Mouse (Mus musculus) CH12.LX (cell line): ENCODE measurements at regions not wholly inside any gene's neighbourhood (a gene's known extent, or its start where the extent isn't known, plus 50 kb on each side); places are given as distances from the start of the nearest gene placed in this dataset.

Experiments
- DNase-seq: peaks from one replicate; pipeline ENCODE4 v3.0.0-alpha.2; 2013; ENCODE audit errors: extremely low read depth
- H3K27ac ChIP-seq: 2 replicates; pipeline ENCODE4 v1.5.1; 2012; ENCODE audit warnings: low read depth, mild to moderate bottlenecking, control low read depth, moderate library complexity; ENCODE audit not compliant: insufficient read depth
- H3K27me3 ChIP-seq: replicated peaks from 2 replicates; pipeline ENCODE3; 2012; ENCODE audit warnings: inconsistent platforms
- H3K36me3 ChIP-seq, 2 experiments: replicated peaks in 1 of 2; 2 replicates each; pipeline versions ENCODE3 to v1.6.1; 2012; ENCODE audit warnings: inconsistent platforms in 1 of 2, low read length in 1 of 2, mild to moderate bottlenecking in 1 of 2, mixed read lengths in 1 of 2, moderate library complexity in 1 of 2; ENCODE audit not compliant: control insufficient read depth in 1 of 2, insufficient read depth in 1 of 2
- H3K4me1 ChIP-seq, 2 experiments: 2 replicates each; pipeline ENCODE4 v1.6.1; 2012; ENCODE audit warnings: inconsistent platforms in 1 of 2, moderate library complexity in 1 of 2; ENCODE audit not compliant: insufficient read depth in 2 of 2, control insufficient read depth in 1 of 2
- H3K4me2 ChIP-seq: 2 replicates; pipeline ENCODE4 v1.6.1; 2012; ENCODE audit warnings: low read depth, mild to moderate bottlenecking, control low read depth; ENCODE audit not compliant: poor library complexity, insufficient read depth, severe bottlenecking
- H3K4me3 ChIP-seq, 3 experiments: fragments of 150-350 bp in 1 of 3; sonication (generic) in 1 of 3; replicated peaks in 1 of 3; 2 replicates each; pipeline versions ENCODE3 to v1.5.1; 2011 to 2012; ENCODE audit warnings: low read depth in 2 of 3, low read length in 2 of 3, mild to moderate bottlenecking in 2 of 3, moderate library complexity in 2 of 3, control low read depth in 1 of 3, improper control_type of control experiment in 1 of 3, inconsistent platforms in 1 of 3, mixed read lengths in 1 of 3; ENCODE audit not compliant: poor library complexity in 1 of 3
- H3K79me2 ChIP-seq: replicated peaks from 2 replicates; pipeline ENCODE4 v1.6.1; 2012; ENCODE audit warnings: mild to moderate bottlenecking, moderate library complexity; ENCODE audit not compliant: control insufficient read depth, poor library complexity, insufficient read depth, severe bottlenecking; ENCODE audit errors: extremely low read depth
- H3K9ac ChIP-seq: 2 replicates; pipeline ENCODE4 v1.6.1; 2012; ENCODE audit warnings: low read depth, mild to moderate bottlenecking, control low read depth, moderate library complexity; ENCODE audit not compliant: insufficient read depth
- H3K9me3 ChIP-seq: replicated peaks from 2 replicates; pipeline ENCODE3; 2012; ENCODE audit warnings: low read length, inconsistent platforms, mixed read lengths
- CHD2 ChIP-seq: IDR thresholded peaks from 2 replicates; pipeline ENCODE4 v1.6.1; 2011; ENCODE audit warnings: low read length, improper control_type of control experiment
- IRF4 ChIP-seq: IDR thresholded peaks from 2 replicates; pipeline ENCODE4 v1.6.1; 2014; ENCODE audit warnings: low read depth, mild to moderate bottlenecking, inconsistent platforms, low read length, improper control_type of control experiment
- JUN ChIP-seq: IDR thresholded peaks from 2 replicates; pipeline ENCODE4 v1.6.1; 2011; ENCODE audit warnings: low read depth, mild to moderate bottlenecking, low read length, improper control_type of control experiment, moderate library complexity; ENCODE audit not compliant: insufficient read depth
- MAFK ChIP-seq: IDR thresholded peaks from 2 replicates; pipeline ENCODE4 v1.6.1; 2011; ENCODE audit warnings: low read length, improper control_type of control experiment; ENCODE audit not compliant: insufficient replicate concordance
- MAX ChIP-seq: IDR thresholded peaks from 2 replicates; pipeline ENCODE4 v1.6.1; 2011; ENCODE audit warnings: low read length, improper control_type of control experiment
- MAZ ChIP-seq: IDR thresholded peaks from 2 replicates; pipeline ENCODE4 v1.6.1; 2012; ENCODE audit warnings: low read depth, mild to moderate bottlenecking, inconsistent platforms, low read length, improper control_type of control experiment, moderate library complexity
- MXI1 ChIP-seq: IDR thresholded peaks from 2 replicates; pipeline ENCODE4 v1.6.1; 2011; ENCODE audit warnings: mild to moderate bottlenecking, low read depth, low read length, improper control_type of control experiment
- MYC ChIP-seq: IDR thresholded peaks from 2 replicates; pipeline ENCODE4 v1.6.1; 2011; ENCODE audit warnings: low read depth, mild to moderate bottlenecking, improper control_type of control experiment, low read length
- NRF1 ChIP-seq: IDR thresholded peaks from 2 replicates; pipeline ENCODE4 v1.6.1; 2014; ENCODE audit warnings: low read depth, mild to moderate bottlenecking, inconsistent platforms, low read length, improper control_type of control experiment, moderate library complexity
- POLR2AphosphoS2 ChIP-seq: IDR thresholded peaks from 2 replicates; pipeline ENCODE4 v1.6.1; 2011; ENCODE audit warnings: low read depth, low read length, improper control_type of control experiment
- RCOR1 ChIP-seq: conservative IDR thresholded peaks from 2 replicates; pipeline ENCODE4 v1.6.1; 2012; ENCODE audit warnings: low read depth, mild to moderate bottlenecking, inconsistent platforms, low read length, improper control_type of control experiment
- SIN3A ChIP-seq: IDR thresholded peaks from 2 replicates; pipeline ENCODE4 v1.6.1; 2012; ENCODE audit warnings: low read length, improper control_type of control experiment, inconsistent platforms
- TBP ChIP-seq: conservative IDR thresholded peaks from 2 replicates; pipeline ENCODE4 v1.6.1; 2011; ENCODE audit warnings: low read depth, low read length, improper control_type of control experiment
- UBTF ChIP-seq: IDR thresholded peaks from 2 replicates; pipeline ENCODE4 v1.6.1; 2012; ENCODE audit warnings: low read depth, mild to moderate bottlenecking, inconsistent platforms, low read length, improper control_type of control experiment, moderate library complexity
- USF2 ChIP-seq: conservative IDR thresholded peaks from 2 replicates; pipeline ENCODE4 v1.6.1; 2011; ENCODE audit warnings: low read depth, low read length, improper control_type of control experiment
- ZC3H11A ChIP-seq: IDR thresholded peaks from 2 replicates; pipeline ENCODE4 v1.6.1; 2012; ENCODE audit warnings: low read depth, mild to moderate bottlenecking, inconsistent platforms, low read length, improper control_type of control experiment
- ZKSCAN1 ChIP-seq: IDR thresholded peaks from 2 replicates; pipeline ENCODE4 v1.6.1; 2012; ENCODE audit warnings: low read depth, inconsistent platforms, low read length, improper control_type of control experiment, borderline replicate concordance
- ZMIZ1 ChIP-seq: IDR thresholded peaks from 2 replicates; pipeline ENCODE4 v1.6.1; 2012; ENCODE audit warnings: low read depth, mild to moderate bottlenecking, inconsistent platforms, low read length, improper control_type of control experiment
- dilution Hi-C: fragments of 300-500 bp; cut with MboI; formaldehyde crosslinking; loops from 2 replicates; pipeline ENCODE4 v1.14.3; 2020; ENCODE audit warnings: low sequenced_read_pairs; ENCODE audit not compliant: extremely low pct_unique_long_range_greater_than_20kb, extremely low pct_ligation_motif_present
- in situ Hi-C: fragments of 300-500 bp; cut with MboI; formaldehyde crosslinking; loops from 3 replicates; pipeline ENCODE4 v1.14.3; 2019; ENCODE audit warnings: low sequenced_read_pairs, low pct_ligation_motif_present, low pct_unique_long_range_greater_than_20kb, mixed read lengths

- Histone ChIP-seq H3K36me3 (no peaks in the 10 kb centered on the region), H3K27me3 (peaks cover 8% of the 10 kb centered on the region), H3K4me2 (no peak overlapping the region), H3K4me3 (no peak overlapping the region), H3K9me3 (no peaks in the 10 kb centered on the region), H3K79me2 (no peaks in the 10 kb centered on the region), H3K4me1 (peaks cover 0 to 8% of the 10 kb centered on the region in 2 experiments; a peak in 2 of 4 replicates), H3K27ac (no peak overlapping the region), H3K9ac (no peak overlapping the region)
- dilution Hi-C loops = no loop called here
- DNase-seq = no peak
- TF ChIP-seq MYC (no peak), MAZ (no peak), TBP (no peak), ZKSCAN1 (no peak), CHD2 (no peak), SIN3A (no peak), POLR2AphosphoS2 (no peak), JUN (no peak), USF2 (no peak)
- in situ Hi-C loops = no loop called here
Observed at GRCm38 (mm10) chr2:133027038-133027437, 81.3 kb upstream of the Fermt1 start.

- Histone ChIP-seq H3K4me3 (no peak overlapping the region), H3K9me3 (no peaks in the 10 kb centered on the region), H3K4me1 (no peaks in the 10 kb centered on the region), H3K79me2 (no peaks in the 10 kb centered on the region), H3K27ac (no peak overlapping the region), H3K9ac (no peak overlapping the region), H3K4me2 (no peak overlapping the region), H3K27me3 (no peaks in the 10 kb centered on the region), H3K36me3 (no peaks in the 10 kb centered on the region)
- TF ChIP-seq RCOR1 (no peak), MYC (no peak), USF2 (no peak), UBTF (no peak), CHD2 (no peak), TBP (no peak), ZC3H11A (no peak), MAFK (no peak), SIN3A (no peak), ZMIZ1 (no peak), MAX (no peak), MXI1 (no peak), NRF1 (no peak), IRF4 (no peak)
- in situ Hi-C loops = no loop called here
- dilution Hi-C loops = no loop called here
- DNase-seq = no peak
Observed at GRCm38 (mm10) chr2:133035421-133035820, 89.7 kb upstream of the Fermt1 start.
